Mouse (Mus musculus) liver, embryonic 14.5 days (tissue): ENCODE measurements around the gene Cadm4.

ENCODE experiments used
- CTCF ChIP-seq: IDR thresholded peaks from 2 replicates; pipeline ENCODE4 v1.5.1; 2016; ENCODE audit warnings: antibody characterized with exemption, low read depth, control low read depth
- EP300 ChIP-seq: IDR thresholded peaks from 2 replicates; pipeline ENCODE4 v1.6.1; 2016; ENCODE audit warnings: antibody characterized with exemption, low read depth

DNA sequence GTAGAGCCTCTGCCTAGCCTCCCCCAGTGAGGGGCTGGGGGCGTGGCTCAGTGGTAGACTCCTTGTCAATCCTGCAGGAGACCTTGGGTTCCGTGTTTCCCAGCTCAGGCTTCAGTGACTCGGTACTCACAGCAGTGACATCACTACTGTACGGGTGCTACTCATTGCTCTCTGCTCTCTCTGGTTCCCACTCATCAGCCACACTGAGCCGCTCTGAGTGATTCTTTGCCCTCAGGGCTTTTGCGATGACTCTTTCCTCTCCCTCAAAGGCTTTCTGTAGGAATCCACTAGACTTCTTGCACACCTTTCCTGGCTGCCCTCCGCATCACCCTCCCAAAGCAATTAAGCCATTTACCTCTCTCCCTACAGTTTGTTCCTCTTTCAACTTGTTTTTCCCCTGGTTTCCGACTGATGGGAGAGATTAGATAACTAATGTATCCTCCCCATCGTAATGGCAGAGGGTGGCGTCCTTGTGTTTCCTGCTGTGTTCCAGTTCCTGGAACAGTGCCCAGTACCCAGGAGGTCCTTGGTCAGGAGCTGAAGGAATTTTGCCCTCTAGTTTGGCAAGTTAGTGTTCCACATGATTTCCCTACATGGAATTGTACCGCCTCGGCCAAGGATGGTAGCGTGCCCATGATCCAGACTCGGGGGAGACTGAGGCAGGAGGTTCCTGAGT is 20.3 kb upstream of the Cadm4 start:
- TF ChIP-seq CTCF: no peak
- no peak for TF ChIP-seq EP300
